13 mouse cellular contexts compared by ENCODE assay signal in the genomic region with DNA sequence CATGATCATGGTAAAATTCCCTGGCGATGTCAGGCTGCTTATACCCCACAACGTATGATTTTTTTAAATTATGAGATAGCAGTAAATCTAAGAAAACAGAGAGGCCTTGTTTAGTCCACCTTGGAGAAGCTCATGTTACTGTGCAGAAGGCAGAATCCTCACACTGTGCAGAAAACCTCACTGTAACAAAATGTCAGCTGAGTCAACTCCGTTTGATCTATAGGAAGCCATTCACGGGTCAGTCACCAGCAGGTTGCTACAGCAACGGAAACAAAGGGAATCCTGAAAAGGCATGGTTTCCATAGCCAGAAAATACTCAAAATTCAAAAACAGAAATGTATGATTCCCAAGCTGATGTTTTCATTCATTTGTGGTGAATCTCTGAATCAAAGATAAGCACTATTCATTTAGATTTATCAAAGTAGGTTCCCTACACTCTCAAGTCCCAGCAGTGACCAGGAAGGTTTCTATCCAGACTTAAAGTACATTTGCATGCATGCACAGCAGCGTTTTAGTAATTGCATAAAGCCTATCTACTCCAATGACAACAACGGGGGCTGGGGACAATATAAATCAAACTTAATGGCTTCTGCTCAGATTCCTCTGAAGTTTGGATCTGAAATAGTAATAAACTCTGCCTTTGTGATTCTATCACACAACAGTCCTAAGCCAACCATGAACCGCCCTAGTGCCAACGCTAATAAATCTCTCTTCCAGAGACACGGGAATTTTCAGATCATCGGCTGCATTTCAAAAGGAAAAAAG. TPM values are rescaled to one million over a fixed set of nuclear protein-coding genes. Genes with fewer than 3 reads are reported as not detected.
A peak's percentile ranks its signal among the peaks of the same experiment; 100 is the strongest.
DNase-seq lines count a peak whose midpoint lies in the region; ATAC-seq and TF ChIP-seq lines count a peak whose summit lies in the region.
"Had no signal": no experiment of that assay in that cellular context is flagged by ENCODE, and none has a peak within 500 bp of the region (broad histone marks: within the 10 kb centered on the region; RNA-seq: fewer than 3 reads in every experiment).

No protein-coding gene starts in this region.

- H3K4me3 ChIP-seq in kidney, embryonic 16.5 days (ENCODE audit: low read length), result no peak overlapping the region
- H3K4me3 ChIP-seq in forebrain, postnatal 0 days (ENCODE audit: low read depth, low read length), result no peak overlapping the region
- H3K4me3 ChIP-seq in midbrain, embryonic 10.5 days, result no peak overlapping the region
- H3K4me3 ChIP-seq in neural tube, embryonic 15.5 days (replicated peaks), result no peak overlapping the region
- H3K4me3 ChIP-seq in cerebellum, adult 2 months (replicated peaks; ENCODE audit: insufficient read depth, low read depth, low read length), result no peak overlapping the region
- H3K4me3 ChIP-seq: embryonic facial prominence, embryonic 15.5 days; megakaryocyte, embryonic 14.5 days had no signal

- TF ChIP-seq POLR2A in cerebellum, adult 2 months (IDR thresholded peaks at IDR 0.05; ENCODE audit: borderline replicate concordance, insufficient read depth, low read length), result no peak

- peaks cover 10% of the 10 kb centered on the region for H3K4me1 ChIP-seq in kidney, embryonic 16.5 days (ENCODE audit: insufficient read depth, low read length)
- no peaks in the 10 kb centered on the region for H3K4me1 ChIP-seq in forebrain, postnatal 0 days (ENCODE audit: insufficient read depth)
- peaks cover 15% of the 10 kb centered on the region for H3K4me1 ChIP-seq in midbrain, embryonic 10.5 days
- H3K4me1 ChIP-seq in neural tube, embryonic 15.5 days, result peaks cover 15% of the 10 kb centered on the region
- H3K4me1 ChIP-seq in cerebellum, adult 2 months (ENCODE audit: control insufficient read depth, insufficient read depth, low read length), result no peaks in the 10 kb centered on the region
- H3K4me1 ChIP-seq: embryonic facial prominence, embryonic 15.5 days; megakaryocyte, embryonic 14.5 days had no signal

- no peaks in the 10 kb centered on the region for H3K27me3 ChIP-seq in kidney, embryonic 16.5 days (ENCODE audit: insufficient read depth, low read length)
- H3K27me3 ChIP-seq in forebrain, postnatal 0 days (ENCODE audit: insufficient read depth, low read length), result no peaks in the 10 kb centered on the region
- H3K27me3 ChIP-seq in midbrain, embryonic 10.5 days (ENCODE audit: low read depth, poor library complexity, severe bottlenecking), result no peaks in the 10 kb centered on the region
- no peaks in the 10 kb centered on the region for H3K27me3 ChIP-seq in neural tube, embryonic 15.5 days (replicated peaks)
- H3K27me3 ChIP-seq in cerebellum, adult 2 months (ENCODE audit: control insufficient read depth, insufficient read depth, low read length), result no peaks in the 10 kb centered on the region
- H3K27me3 ChIP-seq: embryonic facial prominence, embryonic 15.5 days; megakaryocyte, embryonic 14.5 days had no signal

- ATAC-seq in kidney, embryonic 16.5 days (ENCODE audit: low FRiP score, low TSS enrichment), result peak; percentile 90
- ATAC-seq in forebrain, postnatal 0 days, result peak; percentile 50; the same call in 1 of the 2 replicates
- peak; percentile 83 for ATAC-seq in neural tube, embryonic 15.5 days (ENCODE audit: low FRiP score)
- ATAC-seq: liver, postnatal 0 days had no signal

- no peaks in the 10 kb centered on the region for H3K9me3 ChIP-seq in kidney, embryonic 16.5 days (ENCODE audit: low read length)
- H3K9me3 ChIP-seq in forebrain, postnatal 0 days (ENCODE audit: low read length), result no peaks in the 10 kb centered on the region
- H3K9me3 ChIP-seq in midbrain, embryonic 10.5 days (replicated peaks), result no peaks in the 10 kb centered on the region
- no peaks in the 10 kb centered on the region for H3K9me3 ChIP-seq in neural tube, embryonic 15.5 days (replicated peaks)
- H3K9me3 ChIP-seq: embryonic facial prominence, embryonic 15.5 days; megakaryocyte, embryonic 14.5 days had no signal

- no peak for TF ChIP-seq CTCF in forebrain, postnatal 0 days (IDR thresholded peaks at IDR 0.05; ENCODE audit: low read depth)
- no peak for TF ChIP-seq CTCF in cerebellum, adult 2 months (IDR thresholded peaks at IDR 0.05; ENCODE audit: borderline replicate concordance, insufficient read depth, low read depth, low read length)

- no peak overlapping the region for H3K9ac ChIP-seq in kidney, embryonic 16.5 days (replicated peaks; ENCODE audit: low read length)
- H3K9ac ChIP-seq in forebrain, postnatal 0 days, result no peak overlapping the region
- H3K9ac ChIP-seq in neural tube, embryonic 15.5 days (replicated peaks), result no peak overlapping the region
- H3K9ac ChIP-seq: embryonic facial prominence, embryonic 15.5 days; liver, postnatal 0 days had no signal

- no peak for DNase-seq in kidney, adult 11 months
- DNase-seq in forebrain, postnatal 0 days, result peak; percentile 29
- peak; percentile 18 for DNase-seq in midbrain, embryonic 10.5 days (ENCODE audit: low spot score)
- DNase-seq in cerebellum, adult 2 months, result no peak
- DNase-seq in adrenal gland, postnatal 4 days (ENCODE audit: low spot score in 2 of 2), result no peak
- DNase-seq: adrenal gland, adult 8-10 months; cerebellum, adult 18-20 months; gastrocnemius, postnatal 36 days; liver, postnatal 0 days had no signal

- no peaks in the 10 kb centered on the region for H3K36me3 ChIP-seq in kidney, embryonic 16.5 days (ENCODE audit: insufficient read depth, low read length)
- no peaks in the 10 kb centered on the region for H3K36me3 ChIP-seq in forebrain, postnatal 0 days (ENCODE audit: insufficient read depth)
- H3K36me3 ChIP-seq in midbrain, embryonic 10.5 days, result no peaks in the 10 kb centered on the region
- no peaks in the 10 kb centered on the region for H3K36me3 ChIP-seq in neural tube, embryonic 15.5 days

- 12% methylated on average over 11 of the region's 11 CpGs for WGBS in kidney, embryonic 16.5 days
- 42% methylated on average over 11 of the region's 11 CpGs for WGBS in forebrain, postnatal 0 days
- WGBS in midbrain, embryonic 10.5 days, result 72% methylated on average over 11 of the region's 11 CpGs
- WGBS in neural tube, embryonic 15.5 days, result 9% methylated on average over 11 of the region's 11 CpGs
- 44% methylated on average over 11 of the region's 11 CpGs for WGBS in cerebellum, adult 2 months

- H3K27ac ChIP-seq in kidney, embryonic 16.5 days (ENCODE audit: low read length), result peak overlapping the region; percentile 30; the same call in 1 of the 2 replicates
- H3K27ac ChIP-seq in forebrain, postnatal 0 days (ENCODE audit: low read depth, low read length), result no peak overlapping the region
- peak overlapping the region; percentile 55 for H3K27ac ChIP-seq in midbrain, embryonic 10.5 days (replicated peaks)
- peak overlapping the region; percentile 45; the same call in 1 of the 2 replicates for H3K27ac ChIP-seq in neural tube, embryonic 15.5 days (replicated peaks)
- no peak overlapping the region for H3K27ac ChIP-seq in cerebellum, adult 2 months (ENCODE audit: insufficient read depth, low read length)
- H3K27ac ChIP-seq: embryonic facial prominence, embryonic 15.5 days had no signal

- 0 out of 2 replicates have a peak overlapping the region, but pooled peaks have one; percentile 14 for H3K4me2 ChIP-seq in kidney, embryonic 16.5 days (replicated peaks; ENCODE audit: low read depth, low read length)
- H3K4me2 ChIP-seq in forebrain, postnatal 0 days (ENCODE audit: low read depth), result no peak overlapping the region
- peak overlapping the region; percentile 26 for H3K4me2 ChIP-seq in neural tube, embryonic 15.5 days
- H3K4me2 ChIP-seq: embryonic facial prominence, embryonic 15.5 days had no signal

RNA-seq across cellular contexts. Expression of gene Col12a1, which starts 28.7 kb away (rescaled TPM):
- polyA plus RNA-seq in kidney, embryonic 16.5 days (2015; fragmentation: Nextera tagmentation; extraction: Ambion mirVana), result 29.5 and 33.0 TPM in 2 replicates
- total RNA-seq in forebrain, postnatal 0 days (2014; rRNA removed), result 12.4 and 29.8 TPM in 2 replicates
- 5.2 and 7.0 TPM in 2 replicates for polyA plus RNA-seq in forebrain, postnatal 0 days (2015; fragmentation: Nextera tagmentation; extraction: Ambion mirVana)
- 3.8 and 7.5 TPM in 2 replicates for polyA plus RNA-seq in midbrain, embryonic 10.5 days (2016; fragmentation: Nextera tagmentation; extraction: Ambion mirVana)
- 20.5 and 21.2 TPM in 2 replicates for polyA plus RNA-seq in neural tube, embryonic 15.5 days (2015; fragmentation: Nextera tagmentation; extraction: Ambion mirVana)
- 6.0 and 6.4 TPM in 2 replicates for polyA plus RNA-seq in cerebellum, adult 2 months (2012; rRNA removed)
- total RNA-seq in adrenal gland, postnatal 4 days (2021), result 10 to 100 TPM; 83.0 to 91.8 TPM

Comparison
In these comparisons a context has a peak if more than half of its experiments do, and no peak if none do; other contexts are left out.
1. H3K27ac ChIP-seq: peak in kidney, embryonic 16.5 days (single experiment), midbrain, embryonic 10.5 days (single experiment) and neural tube, embryonic 15.5 days (single experiment); none in forebrain, postnatal 0 days (single experiment) and cerebellum, adult 2 months (single experiment).
2. DNase-seq: peak in forebrain, postnatal 0 days (single experiment) and midbrain, embryonic 10.5 days (single experiment); none in kidney, adult 11 months (single experiment), cerebellum, adult 2 months (0 of 2) and adrenal gland, postnatal 4 days (0 of 2).
3. Peak in every context shown above with its lines, with median percentiles within 50 percentile points of each other: ATAC-seq.